Mouse (Mus musculus): Measurements from ENCODE around the gene Commd2. TPM values are rescaled to one million over a fixed set of nuclear protein-coding genes. Genes with fewer than 3 reads are reported as not detected.

Commd2 gene
- total and polyA plus RNA-seq, 2 experiments from 2014 or later: 34.9 to 72.6 TPM

- Histone ChIP-seq H3K27ac (ENCODE audit: low read depth, low read length) (no peak overlapping the region), H3K27me3 (ENCODE audit: insufficient read depth, low read length) (no peaks in the 10 kb centered on the region), H3K4me1 (ENCODE audit: insufficient read depth, low read length) (no peaks in the 10 kb centered on the region), H3K9ac (replicated peaks; ENCODE audit: low read length, poor library complexity, severe bottlenecking) (no peak overlapping the region), H3K4me3 (ENCODE audit: low read depth, low read length) (no peak overlapping the region), H3K36me3 (ENCODE audit: insufficient read depth, low read length) (no peaks in the 10 kb centered on the region), H3K9me3 (ENCODE audit: low read length) (no peaks in the 10 kb centered on the region), H3K4me2 (ENCODE audit: low read depth, low read length, poor library complexity, severe bottlenecking) (no peak overlapping the region)
- no peak for TF ChIP-seq CTCF (IDR thresholded peaks at IDR 0.05)
- DNase-seq (ENCODE audit: low spot score): no peak
- no peak for ATAC-seq (ENCODE audit: low FRiP score)
These were observed 56.0 kb downstream of the Commd2 start for GRCm38 (mm10) chr3:57595506-57595905.

Small RNA genes within 50 kb of the gene (microRNA-seq; reads per million reads assigned to microRNA genes)
- not detected for gene Mir6377 (ENCODE audit: borderline number of aligned reads)

Other genes starting within 250 kb of the Commd2 start
- gene Tm4sf4, start 226.4 kb downstream of the Commd2 start, total RNA-seq (2014; rRNA removed): not detected in 2 replicates
- 0.11 and 0.30 TPM in 2 replicates for gene Tm4sf4, start 226.4 kb downstream of the Commd2 start, polyA plus RNA-seq (2015; fragmentation: Nextera tagmentation; extraction: Ambion mirVana)
- 27.2 and 28.0 TPM in 2 replicates for gene Wwtr1, start 75.8 kb downstream of the Commd2 start, total RNA-seq (2014; rRNA removed)
- 7.5 and 8.6 TPM in 2 replicates for gene Wwtr1, start 75.8 kb downstream of the Commd2 start, polyA plus RNA-seq (2015; fragmentation: Nextera tagmentation; extraction: Ambion mirVana)
- 0.99 TPM in 1 of 2 replicates, not detected in the other for gene Ankub1, start 41.1 kb upstream of the Commd2 start, total RNA-seq (2014; rRNA removed)
- 0.17 and 0.31 TPM in 2 replicates for gene Ankub1, start 41.1 kb upstream of the Commd2 start, polyA plus RNA-seq (2015; fragmentation: Nextera tagmentation; extraction: Ambion mirVana)
- gene Rnf13, start 84.3 kb upstream of the Commd2 start, total RNA-seq (2014; rRNA removed): 48.0 and 56.2 TPM in 2 replicates
- 88.2 and 94.5 TPM in 2 replicates for gene Rnf13, start 84.3 kb upstream of the Commd2 start, polyA plus RNA-seq (2015; fragmentation: Nextera tagmentation; extraction: Ambion mirVana)
- gene Pfn2, start 196.4 kb upstream of the Commd2 start, total RNA-seq (2014; rRNA removed): 477 and 535 TPM in 2 replicates
- gene Pfn2, start 196.4 kb upstream of the Commd2 start, polyA plus RNA-seq (2015; fragmentation: Nextera tagmentation; extraction: Ambion mirVana): 754 and 772 TPM in 2 replicates

Measured in midbrain, postnatal 0 days (tissue).